Mouse (Mus musculus) neural tube, embryonic 15.5 days (tissue): ENCODE data around the gene Tmem132e. TPM values are rescaled to one million over a fixed set of nuclear protein-coding genes. Genes with fewer than 3 reads are reported as not detected.

Experiments
- ATAC-seq: fragments of 200-750 bp; cut with Nextera tagmentation; 2 replicates; pipeline ENCODE4 v1.8.0; 2017; ENCODE audit warnings: mild to moderate bottlenecking, moderate TSS enrichment, moderate library complexity; ENCODE audit not compliant: low FRiP score
- H3K27ac ChIP-seq: fragments of 300-500 bp; sonication (generic); replicated peaks from 2 replicates; pipeline ENCODE4 v1.5.1; 2015; ENCODE audit warnings: mild to moderate bottlenecking, inconsistent platforms
- H3K27me3 ChIP-seq: fragments of 300-500 bp; sonication (generic); replicated peaks from 2 replicates; pipeline ENCODE4 v1.6.1; 2015; ENCODE audit warnings: inconsistent platforms
- H3K36me3 ChIP-seq: fragments of 300-500 bp; sonication (generic); 2 replicates; pipeline ENCODE4 v1.6.1; 2015; ENCODE audit warnings: inconsistent platforms
- H3K4me1 ChIP-seq: fragments of 300-500 bp; sonication (generic); 2 replicates; pipeline ENCODE4 v1.6.1; 2015; ENCODE audit warnings: inconsistent platforms
- H3K4me2 ChIP-seq: fragments of 300-500 bp; sonication (generic); 2 replicates; pipeline ENCODE4 v1.6.1; 2015; ENCODE audit warnings: inconsistent platforms, mild to moderate bottlenecking, moderate library complexity
- H3K4me3 ChIP-seq: fragments of 300-500 bp; sonication (generic); replicated peaks from 2 replicates; pipeline ENCODE4 v1.5.1; 2015; ENCODE audit warnings: mild to moderate bottlenecking, inconsistent platforms
- H3K9ac ChIP-seq: fragments of 300-500 bp; sonication (generic); replicated peaks from 2 replicates; pipeline ENCODE4 v1.6.1; 2015; ENCODE audit warnings: mild to moderate bottlenecking, inconsistent platforms
- H3K9me3 ChIP-seq: fragments of 300-500 bp; sonication (generic); replicated peaks from 2 replicates; pipeline ENCODE4 v1.6.1; 2016; ENCODE audit warnings: inconsistent platforms
- WGBS: fragments of 180-500 bp; shearing (Covaris S2); methylation state at CpG from one replicate; pipeline ENCODE4 v1.1.7; 2015; ENCODE audit warnings: mixed read lengths; 5-methylcytosine and 5-hydroxymethylcytosine counted together
- polyA plus RNA-seq: library from polyadenylated mRNA; unstranded; fragments of >200 nt; fragmentation: Nextera tagmentation; extraction: Ambion mirVana; gene quantifications from 2 replicates; pipeline ENCODE4 v1.2.1, GENCODE M21; 2015

Gene Tmem132e
- polyA plus RNA-seq, 1 experiment from 2014 or later = 5.7 TPM

DNA sequence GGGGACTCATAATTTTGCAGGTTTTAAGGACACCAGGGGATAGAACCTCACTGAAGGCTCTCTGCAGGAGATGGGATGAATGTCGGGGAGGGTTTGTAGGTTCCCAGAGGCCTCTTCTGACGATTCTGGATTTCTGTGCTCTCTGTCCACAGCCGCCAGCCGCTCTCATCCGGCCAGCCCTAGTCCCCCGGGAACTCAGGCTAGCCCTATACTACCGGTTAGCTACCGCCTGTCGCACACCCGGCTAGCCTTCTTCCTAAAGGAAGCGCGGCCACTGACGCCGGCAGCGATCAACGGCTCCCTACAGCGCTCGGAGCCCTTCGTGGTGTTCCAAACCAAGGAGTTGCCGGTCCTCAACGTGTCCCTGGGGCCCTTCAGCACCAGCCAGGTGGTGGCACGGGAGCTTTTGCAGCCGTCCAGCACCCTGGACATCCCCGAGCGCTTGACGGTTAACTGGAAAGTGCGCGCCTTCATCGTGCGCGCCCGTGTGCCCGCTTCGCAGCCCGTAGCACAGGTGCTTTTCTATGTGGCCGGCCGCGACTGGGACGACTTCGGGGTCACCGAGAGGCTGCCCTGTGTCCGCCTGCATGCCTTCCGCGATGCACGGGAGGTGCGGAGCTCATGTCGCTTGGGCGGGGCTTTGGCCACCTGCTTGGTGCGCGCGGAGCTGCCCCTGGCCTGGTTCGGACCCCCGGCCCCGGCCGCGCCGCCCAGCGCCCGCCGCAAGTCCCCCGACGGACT, 45.6 kb downstream of the Tmem132e start:
- Histone ChIP-seq H3K9me3 (no peaks in the 10 kb centered on the region), H3K4me1 (peaks cover 11% of the 10 kb centered on the region), H3K4me3 (peak overlapping the region; percentile 47), H3K27me3 (peaks cover 46% of the 10 kb centered on the region), H3K9ac (peak overlapping the region; percentile 28; the same call in 1 of the 2 replicates), H3K36me3 (0 out of 2 replicates have a peak, but pooled peaks cover 2% of the 10 kb centered on the region), H3K4me2 (peak overlapping the region; percentile 73), H3K27ac (no peak overlapping the region)
- ATAC-seq = no peak
- 3% methylated on average over 62 of the region's 62 CpGs for WGBS

DNA sequence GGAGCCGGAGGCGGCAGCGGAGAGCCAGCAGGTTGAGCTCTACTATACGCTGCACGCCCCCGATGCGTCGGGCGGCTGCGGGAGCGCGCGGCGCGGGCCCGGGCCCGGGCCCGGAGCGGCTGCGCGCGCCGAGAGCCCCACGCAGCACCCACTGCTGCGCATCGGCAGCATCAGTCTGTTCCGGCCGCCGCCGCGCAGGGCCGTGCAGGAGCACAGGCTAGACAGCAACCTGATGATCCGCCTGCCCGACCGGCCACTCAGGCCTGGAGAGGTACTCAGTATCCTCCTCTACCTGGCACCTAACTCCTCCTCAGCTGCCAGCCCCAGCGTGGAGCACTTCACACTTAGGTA, 46.1 kb downstream of the Tmem132e start:
- no peak for ATAC-seq
- under 1% methylated on average over 35 of the region's 36 CpGs for WGBS
- Histone ChIP-seq H3K4me1 (peaks cover 11% of the 10 kb centered on the region), H3K27me3 (peaks cover 46% of the 10 kb centered on the region), H3K27ac (no peak overlapping the region), H3K9me3 (no peaks in the 10 kb centered on the region), H3K4me2 (peak overlapping the region; percentile 73), H3K36me3 (0 out of 2 replicates have a peak, but pooled peaks cover 2% of the 10 kb centered on the region), H3K9ac (0 out of 2 replicates have a peak overlapping the region, but pooled peaks have one; percentile 28), H3K4me3 (peak overlapping the region; percentile 47)

- Histone ChIP-seq H3K9me3 (no peaks in the 10 kb centered on the region), H3K4me1 (peaks cover 23% of the 10 kb centered on the region), H3K27me3 (no peaks in the 10 kb centered on the region), H3K4me2 (no peak overlapping the region), H3K4me3 (no peak overlapping the region), H3K27ac (no peak overlapping the region), H3K36me3 (peaks cover 8% of the 10 kb centered on the region; the same call in 1 of the 2 replicates), H3K9ac (no peak overlapping the region)
- WGBS = 71% methylated on average over 9 of the region's 9 CpGs
- no peak for ATAC-seq
Measured at GRCm38 (mm10) chr11:82448485-82448884, 59.8 kb downstream of the Tmem132e start.

DNA sequence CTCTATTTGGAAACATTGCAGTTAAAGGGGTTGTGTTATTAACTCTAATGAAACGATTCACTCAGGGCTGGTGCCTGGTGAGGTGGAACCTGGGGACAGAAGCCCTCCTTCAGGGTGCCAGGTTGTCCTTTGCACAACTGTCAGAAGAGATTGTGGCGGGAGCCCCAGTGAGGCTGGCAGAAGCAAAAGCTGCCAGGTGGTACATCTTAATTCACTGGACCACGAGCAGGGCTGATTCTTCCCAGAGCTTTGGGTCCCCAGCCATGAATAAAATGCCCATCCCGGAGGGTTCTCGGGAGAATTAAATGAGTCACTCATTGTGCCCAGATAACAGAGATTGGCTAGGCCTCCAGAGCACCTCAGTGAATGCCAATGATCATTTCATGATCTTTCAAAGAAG, 63.8 kb downstream of the Tmem132e start:
- no peaks in the 10 kb centered on the region for H3K36me3 ChIP-seq
- H3K4me1 ChIP-seq = peaks cover 24% of the 10 kb centered on the region
- H3K9me3 ChIP-seq = no peaks in the 10 kb centered on the region
- no peak overlapping the region for H3K4me2 ChIP-seq
- WGBS = 26% methylated on average over 5 of the region's 5 CpGs
- ATAC-seq = no peak
- 0 out of 2 replicates have a peak overlapping the region, but pooled peaks have one; percentile 41 for H3K27ac ChIP-seq
- H3K27me3 ChIP-seq = no peaks in the 10 kb centered on the region
- no peak overlapping the region for H3K9ac ChIP-seq
- H3K4me3 ChIP-seq = no peak overlapping the region

DNA sequence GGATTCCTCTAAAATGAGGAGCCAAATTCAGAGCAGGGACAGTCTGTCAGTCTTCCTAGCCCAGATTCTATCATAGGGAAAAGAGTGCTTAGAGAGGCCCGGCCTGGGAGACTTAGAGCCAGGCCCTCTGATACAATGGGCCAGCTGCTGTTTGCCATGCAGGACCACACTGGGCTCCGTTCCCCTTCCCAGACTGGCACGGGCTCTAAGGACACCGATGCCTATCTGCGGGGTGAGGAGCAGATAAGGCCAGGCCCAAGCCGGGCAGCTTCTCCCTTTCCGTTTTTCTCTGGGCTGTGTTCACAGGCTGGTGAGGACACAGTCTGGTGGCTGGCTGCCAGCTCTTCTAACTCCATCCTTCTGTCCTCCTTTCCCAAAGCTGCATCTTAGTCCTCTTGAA, 64.5 kb downstream of the Tmem132e start:
- peak overlapping the region; percentile 41 for H3K27ac ChIP-seq
- H3K36me3 ChIP-seq = no peaks in the 10 kb centered on the region
- no peak overlapping the region for H3K9ac ChIP-seq
- H3K4me1 ChIP-seq = peaks cover 24% of the 10 kb centered on the region
- H3K4me3 ChIP-seq = no peak overlapping the region
- H3K4me2 ChIP-seq = no peak overlapping the region
- WGBS = 61% methylated on average over 7 of the region's 7 CpGs
- ATAC-seq = 0 out of 2 replicates have a peak, but pooled peaks have one; percentile 12
- no peaks in the 10 kb centered on the region for H3K9me3 ChIP-seq
- no peaks in the 10 kb centered on the region for H3K27me3 ChIP-seq

- no peak overlapping the region for H3K4me2 ChIP-seq
- WGBS = 87% methylated on average over 7 of the region's 7 CpGs
Measured at GRCm38 (mm10) chr11:82461326-82461725, 72.6 kb downstream of the Tmem132e start.

GRCm38 (mm10) chr11:82465536-82465935, 76.8 kb downstream of the Tmem132e start:
- no peak overlapping the region for H3K9ac ChIP-seq
- peaks cover 12% of the 10 kb centered on the region for H3K4me1 ChIP-seq
- H3K4me3 ChIP-seq = no peak overlapping the region
- no peak overlapping the region for H3K27ac ChIP-seq
- no peak overlapping the region for H3K4me2 ChIP-seq
- ATAC-seq = no peak
- no peaks in the 10 kb centered on the region for H3K9me3 ChIP-seq
- 97% methylated on average over 9 of the region's 9 CpGs for WGBS
- no peaks in the 10 kb centered on the region for H3K27me3 ChIP-seq
- no peaks in the 10 kb centered on the region for H3K36me3 ChIP-seq

More at GRCm38 (mm10) chr11:82461326-82461725, 72.6 kb downstream of the Tmem132e start:
- Histone ChIP-seq H3K9ac (no peak overlapping the region), H3K9me3 (no peaks in the 10 kb centered on the region), H3K27ac (no peak overlapping the region), H3K4me1 (peaks cover 10% of the 10 kb centered on the region), H3K4me3 (no peak overlapping the region), H3K36me3 (no peaks in the 10 kb centered on the region), H3K27me3 (no peaks in the 10 kb centered on the region)
- ATAC-seq = no peak

- peak; percentile 77 for ATAC-seq
- H3K4me3 ChIP-seq = no peak overlapping the region
Measured at GRCm38 (mm10) chr11:82467218-82467617, 78.5 kb downstream of the Tmem132e start.

GRCm38 (mm10) chr11:82471076-82471475, 82.4 kb downstream of the Tmem132e start:
- Histone ChIP-seq H3K4me2 (no peak overlapping the region), H3K27ac (no peak overlapping the region), H3K4me3 (no peak overlapping the region), H3K9me3 (no peaks in the 10 kb centered on the region), H3K4me1 (peaks cover 26% of the 10 kb centered on the region), H3K27me3 (no peaks in the 10 kb centered on the region), H3K9ac (no peak overlapping the region), H3K36me3 (no peaks in the 10 kb centered on the region)
- 92% methylated on average over 1 of the region's 1 CpGs for WGBS
- no peak for ATAC-seq

More at GRCm38 (mm10) chr11:82467218-82467617, 78.5 kb downstream of the Tmem132e start:
- no peaks in the 10 kb centered on the region for H3K36me3 ChIP-seq
- no peaks in the 10 kb centered on the region for H3K9me3 ChIP-seq
- no peak overlapping the region for H3K4me2 ChIP-seq
- H3K27me3 ChIP-seq = no peaks in the 10 kb centered on the region
- no peak overlapping the region for H3K27ac ChIP-seq
- peaks cover 9% of the 10 kb centered on the region for H3K4me1 ChIP-seq
- WGBS = 65% methylated on average over 7 of the region's 7 CpGs
- no peak overlapping the region for H3K9ac ChIP-seq

DNA sequence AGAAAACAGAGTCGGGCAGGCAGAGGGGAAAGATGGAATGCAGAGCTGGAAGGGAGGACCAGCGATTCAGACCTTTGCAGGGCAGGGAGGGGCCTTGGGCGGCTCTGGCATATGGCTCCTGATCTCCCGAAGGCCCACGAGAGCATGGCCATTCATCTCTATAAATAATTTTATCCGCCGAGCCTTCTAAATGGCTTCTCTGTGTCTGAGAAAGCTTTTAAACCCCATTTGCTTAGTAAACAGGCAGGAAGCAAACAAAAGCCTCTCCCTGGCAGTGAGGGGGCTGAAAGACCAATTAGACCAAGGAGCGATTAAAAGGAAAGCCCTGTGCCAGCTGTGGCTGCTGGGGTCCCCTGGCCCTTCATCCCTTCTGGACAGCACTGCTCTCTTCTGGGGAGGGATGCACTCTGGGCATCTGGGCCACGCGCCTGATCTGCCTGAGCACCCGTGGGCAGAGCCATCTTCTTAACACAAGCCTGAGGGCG, 84.5 kb downstream of the Tmem132e start:
- Histone ChIP-seq H3K27ac (peak overlapping the region; percentile 51), H3K36me3 (no peaks in the 10 kb centered on the region), H3K4me3 (no peak overlapping the region), H3K4me1 (peaks cover 19% of the 10 kb centered on the region), H3K9me3 (no peaks in the 10 kb centered on the region), H3K9ac (peak overlapping the region; percentile 30; the same call in 1 of the 2 replicates), H3K4me2 (no peak overlapping the region), H3K27me3 (no peaks in the 10 kb centered on the region)
- ATAC-seq = no peak
- 15% methylated on average over 12 of the region's 12 CpGs for WGBS

- no peaks in the 10 kb centered on the region for H3K27me3 ChIP-seq
- ATAC-seq = no peak
- 49% methylated on average over 4 of the region's 4 CpGs for WGBS
- H3K9me3 ChIP-seq = no peaks in the 10 kb centered on the region
- H3K36me3 ChIP-seq = no peaks in the 10 kb centered on the region
- no peak overlapping the region for H3K27ac ChIP-seq
- no peak overlapping the region for H3K4me3 ChIP-seq
- peaks cover 24% of the 10 kb centered on the region for H3K4me1 ChIP-seq
- no peak overlapping the region for H3K4me2 ChIP-seq
- H3K9ac ChIP-seq = no peak overlapping the region
Measured at GRCm38 (mm10) chr11:82476092-82476491, 87.4 kb downstream of the Tmem132e start.

GRCm38 (mm10) chr11:82477412-82477811, 88.7 kb downstream of the Tmem132e start:
- Histone ChIP-seq H3K27me3 (no peaks in the 10 kb centered on the region), H3K9me3 (no peaks in the 10 kb centered on the region), H3K4me1 (peaks cover 24% of the 10 kb centered on the region), H3K36me3 (no peaks in the 10 kb centered on the region), H3K4me3 (no peak overlapping the region), H3K9ac (no peak overlapping the region), H3K4me2 (no peak overlapping the region), H3K27ac (no peak overlapping the region)
- ATAC-seq = no peak
- WGBS = 69% methylated on average over 3 of the region's 3 CpGs
